Mouse (Mus musculus): ENCODE measurements around the gene Aldoc.

Gene Aldoc

GRCm38 (mm10) chr11:78360789-78361131 is 38.0 kb downstream of the Aldoc start:
- no peak for DNase-seq (ENCODE audit: low spot score in 2 of 2)

GRCm38 (mm10) chr11:78363309-78364007 is 40.7 kb downstream of the Aldoc start:
- no peak for DNase-seq (ENCODE audit: low spot score in 2 of 2)

GRCm38 (mm10) chr11:78364103-78364502 is 41.3 kb downstream of the Aldoc start:
- DNase-seq (ENCODE audit: low spot score in 2 of 2): no peak

GRCm38 (mm10) chr11:78367456-78368225 is 44.9 kb downstream of the Aldoc start:
- DNase-seq (ENCODE audit: low spot score in 2 of 2): peak in 1 of 2 experiments; percentile 75

- no peak for DNase-seq (ENCODE audit: low spot score in 2 of 2)
These were observed 47.6 kb downstream of the Aldoc start for GRCm38 (mm10) chr11:78370389-78370788.

GRCm38 (mm10) chr11:78371711-78372110 is 48.9 kb downstream of the Aldoc start:
- no peak for DNase-seq (ENCODE audit: low spot score in 2 of 2)

GRCm38 (mm10) chr11:78372166-78372565 is 49.4 kb downstream of the Aldoc start:
- no peak for DNase-seq (ENCODE audit: low spot score in 2 of 2)

GRCm38 (mm10) chr11:78372610-78373009 is 49.8 kb downstream of the Aldoc start:
- DNase-seq (ENCODE audit: low spot score in 2 of 2): no peak

GRCm38 (mm10) chr11:78374147-78374546 is 51.4 kb downstream of the Aldoc start:
- no peak for DNase-seq (ENCODE audit: low spot score in 2 of 2)
